Mouse (Mus musculus): ENCODE measurements around the gene Ywhae. TPM values are rescaled to one million over a fixed set of nuclear protein-coding genes. Genes with fewer than 3 reads are reported as not detected.

The Ywhae gene
- polyA plus RNA-seq, 1 experiment from 2014 or later: 961 TPM

- H3K9ac ChIP-seq: no peak overlapping the region
- H3K36me3 ChIP-seq: peaks cover 30% of the 10 kb centered on the region
These were observed 7.5 kb downstream of the Ywhae start for GRCm38 (mm10) chr11:75740204-75740603.

GRCm38 (mm10) chr11:75741615-75742014 lies 8.9 kb downstream of the Ywhae start:
- no peak overlapping the region for H3K9ac ChIP-seq
- no peaks in the 10 kb centered on the region for H3K9me3 ChIP-seq
- H3K4me3 ChIP-seq: no peak overlapping the region
- peaks cover 30% of the 10 kb centered on the region for H3K36me3 ChIP-seq
- ATAC-seq (ENCODE audit: borderline replicate concordance, extremely low read depth, low FRiP score, low TSS enrichment): no peak
- H3K4me2 ChIP-seq: no peak overlapping the region
- H3K27ac ChIP-seq: no peak overlapping the region
- peaks cover 58% of the 10 kb centered on the region for H3K4me1 ChIP-seq
- no peaks in the 10 kb centered on the region for H3K27me3 ChIP-seq
- WGBS: 56% methylated on average over 3 of the region's 3 CpGs

More at GRCm38 (mm10) chr11:75740204-75740603, 7.5 kb downstream of the Ywhae start:
- H3K4me2 ChIP-seq: no peak overlapping the region
- H3K4me3 ChIP-seq: no peak overlapping the region
- 44% methylated on average over 3 of the region's 3 CpGs for whole genome bisulfite sequencing
- H3K4me1 ChIP-seq: peaks cover 60% of the 10 kb centered on the region
- no peaks in the 10 kb centered on the region for H3K9me3 ChIP-seq
- no peak overlapping the region for H3K27ac ChIP-seq
- H3K27me3 ChIP-seq: no peaks in the 10 kb centered on the region
- no peak for ATAC-seq (ENCODE audit: borderline replicate concordance, extremely low read depth, low FRiP score, low TSS enrichment)

- Histone ChIP-seq H3K27ac (no peak overlapping the region), H3K4me3 (no peak overlapping the region), H3K27me3 (no peaks in the 10 kb centered on the region), H3K36me3 (peaks cover 21% of the 10 kb centered on the region; the same call in 1 of the 2 replicates), H3K9me3 (no peaks in the 10 kb centered on the region), H3K4me2 (no peak overlapping the region), H3K4me1 (peaks cover 54% of the 10 kb centered on the region), H3K9ac (no peak overlapping the region)
- ATAC-seq (ENCODE audit: borderline replicate concordance, extremely low read depth, low FRiP score, low TSS enrichment): no peak
- WGBS: 83% methylated on average over 3 of the region's 3 CpGs
These were observed 12.1 kb downstream of the Ywhae start for GRCm38 (mm10) chr11:75744761-75745160.

- peaks cover 25% of the 10 kb centered on the region for H3K36me3 ChIP-seq
- H3K9ac ChIP-seq: no peak overlapping the region
- H3K9me3 ChIP-seq: no peaks in the 10 kb centered on the region
- 74% methylated on average over 1 of the region's 1 CpGs for WGBS
- H3K4me2 ChIP-seq: no peak overlapping the region
- no peaks in the 10 kb centered on the region for H3K27me3 ChIP-seq
- no peak overlapping the region for H3K4me3 ChIP-seq
- H3K4me1 ChIP-seq: peaks cover 16% of the 10 kb centered on the region
- H3K27ac ChIP-seq: no peak overlapping the region
- ATAC-seq (ENCODE audit: borderline replicate concordance, extremely low read depth, low FRiP score, low TSS enrichment): no peak
These were observed 17.9 kb downstream of the Ywhae start for GRCm38 (mm10) chr11:75750537-75750936.

GRCm38 (mm10) chr11:75751082-75751481 lies 18.4 kb downstream of the Ywhae start:
- Histone ChIP-seq H3K9me3 (no peaks in the 10 kb centered on the region), H3K27ac (no peak overlapping the region), H3K27me3 (no peaks in the 10 kb centered on the region), H3K9ac (no peak overlapping the region), H3K4me1 (peaks cover 13% of the 10 kb centered on the region), H3K4me3 (no peak overlapping the region), H3K4me2 (no peak overlapping the region), H3K36me3 (peaks cover 30% of the 10 kb centered on the region)
- WGBS: 65% methylated on average over 4 of the region's 4 CpGs
- no peak for ATAC-seq (ENCODE audit: borderline replicate concordance, extremely low read depth, low FRiP score, low TSS enrichment)

- H3K4me2 ChIP-seq: no peak overlapping the region
- peaks cover 68% of the 10 kb centered on the region for H3K36me3 ChIP-seq
- no peak for ATAC-seq (ENCODE audit: borderline replicate concordance, extremely low read depth, low FRiP score, low TSS enrichment)
- no peaks in the 10 kb centered on the region for H3K4me1 ChIP-seq
- H3K9me3 ChIP-seq: no peaks in the 10 kb centered on the region
- 69% methylated on average over 8 of the region's 8 CpGs for WGBS
- no peaks in the 10 kb centered on the region for H3K27me3 ChIP-seq
- no peak overlapping the region for H3K27ac ChIP-seq
- H3K4me3 ChIP-seq: no peak overlapping the region
- no peak overlapping the region for H3K9ac ChIP-seq
These were observed 24.0 kb downstream of the Ywhae start for GRCm38 (mm10) chr11:75756687-75757086.

- Histone ChIP-seq H3K9ac (no peak overlapping the region), H3K4me2 (no peak overlapping the region), H3K4me1 (no peaks in the 10 kb centered on the region), H3K27me3 (no peaks in the 10 kb centered on the region), H3K9me3 (no peaks in the 10 kb centered on the region), H3K4me3 (no peak overlapping the region), H3K36me3 (peaks cover 73% of the 10 kb centered on the region), H3K27ac (no peak overlapping the region)
- no peak for ATAC-seq (ENCODE audit: borderline replicate concordance, extremely low read depth, low FRiP score, low TSS enrichment)
- WGBS: 98% methylated on average over 1 of the region's 1 CpGs
These were observed 25.9 kb downstream of the Ywhae start for GRCm38 (mm10) chr11:75758553-75758952.

GRCm38 (mm10) chr11:75760785-75761184 lies 28.1 kb downstream of the Ywhae start:
- Histone ChIP-seq H3K36me3 (peaks cover 87% of the 10 kb centered on the region), H3K4me1 (no peaks in the 10 kb centered on the region), H3K4me3 (no peak overlapping the region), H3K9me3 (no peaks in the 10 kb centered on the region), H3K9ac (no peak overlapping the region), H3K4me2 (no peak overlapping the region), H3K27ac (no peak overlapping the region), H3K27me3 (no peaks in the 10 kb centered on the region)
- ATAC-seq (ENCODE audit: borderline replicate concordance, extremely low read depth, low FRiP score, low TSS enrichment): no peak
- WGBS: 81% methylated on average over 5 of the region's 5 CpGs

- no peaks in the 10 kb centered on the region for H3K4me1 ChIP-seq
- no peak overlapping the region for H3K9ac ChIP-seq
- H3K4me3 ChIP-seq: no peak overlapping the region
- H3K9me3 ChIP-seq: no peaks in the 10 kb centered on the region
- WGBS: 68% methylated on average over 2 of the region's 2 CpGs
- no peak for ATAC-seq (ENCODE audit: borderline replicate concordance, extremely low read depth, low FRiP score, low TSS enrichment)
- H3K4me2 ChIP-seq: no peak overlapping the region
- H3K36me3 ChIP-seq: peaks cover 90% of the 10 kb centered on the region
- H3K27me3 ChIP-seq: no peaks in the 10 kb centered on the region
- no peak overlapping the region for H3K27ac ChIP-seq
These were observed 30.0 kb downstream of the Ywhae start for GRCm38 (mm10) chr11:75762708-75763107.

GRCm38 (mm10) chr11:75764521-75765023 lies 31.9 kb downstream of the Ywhae start:
- 79% methylated on average over 4 of the region's 4 CpGs for WGBS
- Histone ChIP-seq H3K36me3 (peaks cover 77% of the 10 kb centered on the region), H3K9ac (no peak overlapping the region), H3K27me3 (no peaks in the 10 kb centered on the region), H3K9me3 (no peaks in the 10 kb centered on the region), H3K4me1 (peaks cover 3% of the 10 kb centered on the region; the same call in 1 of the 2 replicates), H3K27ac (no peak overlapping the region), H3K4me3 (no peak overlapping the region), H3K4me2 (no peak overlapping the region)
- no peak for ATAC-seq (ENCODE audit: borderline replicate concordance, extremely low read depth, low FRiP score, low TSS enrichment)

- no peaks in the 10 kb centered on the region for H3K27me3 ChIP-seq
- H3K4me2 ChIP-seq: no peak overlapping the region
- WGBS: 72% methylated on average over 8 of the region's 8 CpGs
- H3K27ac ChIP-seq: no peak overlapping the region
- H3K4me3 ChIP-seq: no peak overlapping the region
- H3K36me3 ChIP-seq: peaks cover 71% of the 10 kb centered on the region
- H3K4me1 ChIP-seq: peaks cover 4% of the 10 kb centered on the region; the same call in 1 of the 2 replicates
- H3K9me3 ChIP-seq: no peaks in the 10 kb centered on the region
- no peak overlapping the region for H3K9ac ChIP-seq
- no peak for ATAC-seq (ENCODE audit: borderline replicate concordance, extremely low read depth, low FRiP score, low TSS enrichment)
These were observed 32.5 kb downstream of the Ywhae start for GRCm38 (mm10) chr11:75765161-75765560.

- Histone ChIP-seq H3K36me3 (peaks cover 57% of the 10 kb centered on the region), H3K9me3 (no peaks in the 10 kb centered on the region), H3K9ac (no peak overlapping the region), H3K4me3 (no peak overlapping the region), H3K27me3 (no peaks in the 10 kb centered on the region), H3K4me2 (no peak overlapping the region), H3K4me1 (peaks cover 4% of the 10 kb centered on the region; the same call in 1 of the 2 replicates), H3K27ac (no peak overlapping the region)
- no peak for ATAC-seq (ENCODE audit: borderline replicate concordance, extremely low read depth, low FRiP score, low TSS enrichment)
- 52% methylated on average over 2 of the region's 2 CpGs for WGBS
These were observed 34.3 kb downstream of the Ywhae start for GRCm38 (mm10) chr11:75767014-75767413.

Data from lung, embryonic 15.5 days (tissue).